Comparison of ENCODE assay signal across 14 mouse cellular contexts in genomic region chr4:149058298-149058697, GRCm38 (mm10). TPM values are rescaled to one million over a fixed set of nuclear protein-coding genes. Genes with fewer than 3 reads are reported as not detected.
DNase-seq lines count a peak whose midpoint lies in the region; ATAC-seq and TF ChIP-seq lines count a peak whose summit lies in the region.
"Had no signal": no experiment of that assay in that cellular context is flagged by ENCODE, and none has a peak within 500 bp of the region (broad histone marks: within the 10 kb centered on the region; RNA-seq: fewer than 3 reads in every experiment).

No protein-coding gene starts in this region.

- no peak overlapping the region for H3K27ac ChIP-seq in forebrain, embryonic 14.5 days (ENCODE audit: low read depth, low read length)
- no peak overlapping the region for H3K27ac ChIP-seq in forebrain, embryonic 16.5 days (ENCODE audit: low read length)
- 0 out of 2 replicates have a peak overlapping the region, but pooled peaks have one; percentile 16 for H3K27ac ChIP-seq in intestine, embryonic 14.5 days (ENCODE audit: low read depth)
- H3K27ac ChIP-seq in intestine, postnatal 0 days (ENCODE audit: low read depth, low read length): no peak overlapping the region
- peak overlapping the region; percentile 5 for H3K27ac ChIP-seq in ES-Bruce4 (ENCODE audit: insufficient read depth, low read length)
- H3K27ac ChIP-seq in limb, embryonic 10.5 days: 0 out of 2 replicates have a peak overlapping the region, but pooled peaks have one; percentile 54
- H3K27ac ChIP-seq: liver, embryonic 14.5 days had no signal

- H3K4me1 ChIP-seq in forebrain, embryonic 14.5 days (ENCODE audit: control insufficient read depth, insufficient read depth, low read length): peaks cover 21% of the 10 kb centered on the region
- peaks cover 35% of the 10 kb centered on the region for H3K4me1 ChIP-seq in forebrain, embryonic 16.5 days (replicated peaks; ENCODE audit: control insufficient read depth, insufficient read depth, low read length)
- H3K4me1 ChIP-seq in intestine, embryonic 14.5 days (replicated peaks; ENCODE audit: control insufficient read depth, insufficient read depth, low read length): peaks cover 60% of the 10 kb centered on the region
- peaks cover 7% of the 10 kb centered on the region; the same call in 1 of the 2 replicates for H3K4me1 ChIP-seq in intestine, postnatal 0 days (replicated peaks; ENCODE audit: control insufficient read depth, insufficient read depth, low read length)
- H3K4me1 ChIP-seq in ES-Bruce4 (ENCODE audit: control insufficient read depth, insufficient read depth, low read length): peaks cover 17% of the 10 kb centered on the region
- peaks cover 81% of the 10 kb centered on the region for H3K4me1 ChIP-seq in limb, embryonic 10.5 days

- H3K9me3 ChIP-seq in forebrain, embryonic 14.5 days (replicated peaks; ENCODE audit: control insufficient read depth, low read length): no peaks in the 10 kb centered on the region
- H3K9me3 ChIP-seq in forebrain, embryonic 16.5 days (ENCODE audit: control insufficient read depth, low read length): no peaks in the 10 kb centered on the region
- H3K9me3 ChIP-seq in intestine, embryonic 14.5 days (ENCODE audit: control insufficient read depth, low read length): no peaks in the 10 kb centered on the region
- H3K9me3 ChIP-seq in intestine, postnatal 0 days (ENCODE audit: control insufficient read depth): no peaks in the 10 kb centered on the region
- no peaks in the 10 kb centered on the region for H3K9me3 ChIP-seq in ES-Bruce4 (replicated peaks; ENCODE audit: control insufficient read depth, insufficient read depth, low read length, poor library complexity, severe bottlenecking)
- no peaks in the 10 kb centered on the region for H3K9me3 ChIP-seq in limb, embryonic 10.5 days (replicated peaks)

- no peaks in the 10 kb centered on the region for H3K27me3 ChIP-seq in forebrain, embryonic 14.5 days (replicated peaks; ENCODE audit: control insufficient read depth, insufficient read depth, low read length)
- H3K27me3 ChIP-seq in forebrain, embryonic 16.5 days (replicated peaks; ENCODE audit: control insufficient read depth, insufficient read depth, low read length): no peaks in the 10 kb centered on the region
- no peaks in the 10 kb centered on the region for H3K27me3 ChIP-seq in intestine, embryonic 14.5 days (replicated peaks; ENCODE audit: control insufficient read depth, insufficient read depth, low read length)
- no peaks in the 10 kb centered on the region for H3K27me3 ChIP-seq in intestine, postnatal 0 days (replicated peaks; ENCODE audit: control insufficient read depth, insufficient read depth, low read length)
- H3K27me3 ChIP-seq in ES-Bruce4 (ENCODE audit: control insufficient read depth, insufficient read depth, low read length, poor library complexity, severe bottlenecking): no peaks in the 10 kb centered on the region
- no peaks in the 10 kb centered on the region for H3K27me3 ChIP-seq in limb, embryonic 10.5 days (ENCODE audit: low read depth, poor library complexity, severe bottlenecking)

- H3K4me3 ChIP-seq in forebrain, embryonic 14.5 days (ENCODE audit: low read depth, low read length): no peak overlapping the region
- no peak overlapping the region for H3K4me3 ChIP-seq in forebrain, embryonic 16.5 days (replicated peaks; ENCODE audit: low read length)
- no peak overlapping the region for H3K4me3 ChIP-seq in intestine, embryonic 14.5 days (ENCODE audit: low read depth, low read length)
- no peak overlapping the region for H3K4me3 ChIP-seq in intestine, postnatal 0 days (ENCODE audit: low read depth, low read length)
- no peak overlapping the region for H3K4me3 ChIP-seq in ES-Bruce4 (ENCODE audit: low read depth, low read length)
- H3K4me3 ChIP-seq in limb, embryonic 10.5 days: no peak overlapping the region
- H3K4me3 ChIP-seq: erythroblast, embryonic 14.5 days had no signal

- no peak for DNase-seq in forebrain, embryonic 14.5 days (ENCODE audit: low spot score)
- no peak for DNase-seq in intestine, embryonic 14.5 days (ENCODE audit: low spot score)
- DNase-seq in limb, embryonic 10.5 days (ENCODE audit: low spot score): no peak
- DNase-seq in adipocyte (ENCODE audit: low spot score): no peak
- DNase-seq in gastrocnemius, postnatal 4 days (ENCODE audit: low spot score in 2 of 2): no peak
- DNase-seq: cerebellum, postnatal 14 days; gastrocnemius, postnatal 10 days; spleen, adult 18-20 months; thymus, postnatal 14 days had no signal

- no peak overlapping the region for H3K4me2 ChIP-seq in forebrain, embryonic 14.5 days (ENCODE audit: low read length)
- H3K4me2 ChIP-seq in forebrain, embryonic 16.5 days (ENCODE audit: low read length): no peak overlapping the region
- H3K4me2 ChIP-seq in intestine, embryonic 14.5 days (ENCODE audit: low read length): no peak overlapping the region
- H3K4me2 ChIP-seq in intestine, postnatal 0 days (replicated peaks; ENCODE audit: low read depth): no peak overlapping the region

- TF ChIP-seq CTCF in intestine, postnatal 0 days (IDR thresholded peaks at IDR 0.05; ENCODE audit: low read depth): no peak
- no peak for TF ChIP-seq CTCF in ES-Bruce4 (IDR thresholded peaks at IDR 0.05; ENCODE audit: low read depth, low read length)

- no peaks in the 10 kb centered on the region for H3K36me3 ChIP-seq in forebrain, embryonic 14.5 days (ENCODE audit: control insufficient read depth, insufficient read depth, low read length)
- H3K36me3 ChIP-seq in forebrain, embryonic 16.5 days (ENCODE audit: control insufficient read depth, insufficient read depth): no peaks in the 10 kb centered on the region
- H3K36me3 ChIP-seq in intestine, embryonic 14.5 days (ENCODE audit: control insufficient read depth, insufficient read depth, low read length): no peaks in the 10 kb centered on the region; the same call in 1 of the 2 replicates
- no peaks in the 10 kb centered on the region for H3K36me3 ChIP-seq in intestine, postnatal 0 days (ENCODE audit: control insufficient read depth, insufficient read depth)
- H3K36me3 ChIP-seq in ES-Bruce4 (ENCODE audit: control insufficient read depth, insufficient read depth, low read length, poor library complexity, severe bottlenecking): no peaks in the 10 kb centered on the region
- H3K36me3 ChIP-seq in limb, embryonic 10.5 days: 0 out of 2 replicates have a peak, but pooled peaks cover 6% of the 10 kb centered on the region

- no peak overlapping the region; the same call in 1 of the 2 replicates for H3K9ac ChIP-seq in forebrain, embryonic 14.5 days (ENCODE audit: low read length)
- no peak overlapping the region for H3K9ac ChIP-seq in forebrain, embryonic 16.5 days (replicated peaks; ENCODE audit: low read depth, low read length)
- no peak overlapping the region for H3K9ac ChIP-seq in intestine, embryonic 14.5 days (ENCODE audit: low read length)
- H3K9ac ChIP-seq in intestine, postnatal 0 days (ENCODE audit: low read depth, low read length): no peak overlapping the region
- no peak overlapping the region for H3K9ac ChIP-seq in ES-Bruce4 (ENCODE audit: low read depth, poor library complexity, severe bottlenecking)
- H3K9ac ChIP-seq: liver, embryonic 14.5 days had no signal

- TF ChIP-seq EP300 in ES-Bruce4 (IDR thresholded peaks at IDR 0.05; ENCODE audit: insufficient read depth, low read depth, low read length): peak; percentile 59

- TF ChIP-seq POLR2A in ES-Bruce4 (IDR thresholded peaks at IDR 0.05; ENCODE audit: insufficient read depth, low read length): no peak

- 32% methylated on average over 7 of the region's 7 CpGs for WGBS in forebrain, embryonic 14.5 days
- WGBS in forebrain, embryonic 16.5 days: 26% methylated on average over 7 of the region's 7 CpGs
- WGBS in intestine, embryonic 14.5 days: 60% methylated on average over 7 of the region's 7 CpGs
- 73% methylated on average over 7 of the region's 7 CpGs for WGBS in intestine, postnatal 0 days
- 39% methylated on average over 7 of the region's 7 CpGs for WGBS in limb, embryonic 10.5 days

- ATAC-seq in forebrain, embryonic 14.5 days: peak; percentile 16; the same call in 1 of the 2 replicates
- ATAC-seq in forebrain, embryonic 16.5 days: no peak
- no peak for ATAC-seq in intestine, embryonic 14.5 days (replicated peaks; ENCODE audit: low FRiP score, low TSS enrichment, low read depth)
- no peak for ATAC-seq in intestine, postnatal 0 days

RNA-seq across cellular contexts. Expression of gene Pex14, which starts 41.4 kb away (rescaled TPM):
- 30.7 and 43.1 TPM in 2 replicates for polyA plus RNA-seq in forebrain, embryonic 14.5 days (2014; fragmentation: Nextera tagmentation; extraction: Ambion mirVana)
- 53.7 and 56.9 TPM in 2 replicates for polyA plus RNA-seq in forebrain, embryonic 16.5 days (2015; fragmentation: Nextera tagmentation; extraction: Ambion mirVana)
- polyA plus RNA-seq in intestine, embryonic 14.5 days (2014; fragmentation: Nextera tagmentation; extraction: Ambion mirVana): 43.9 and 46.0 TPM in 2 replicates
- 48.9 and 56.0 TPM in 2 replicates for polyA plus RNA-seq in intestine, postnatal 0 days (2015; fragmentation: Nextera tagmentation; extraction: Ambion mirVana)
- polyA plus RNA-seq in ES-Bruce4 (2011; ENCODE audit: insufficient read depth, insufficient read length, low read depth, missing spikeins): 31.2 and 32.4 TPM in 2 replicates
- polyA plus RNA-seq in limb, embryonic 10.5 days (2016; fragmentation: Nextera tagmentation; extraction: Ambion mirVana): 65.0 and 66.1 TPM in 2 replicates
- total RNA-seq in gastrocnemius, postnatal 4 days (2021): 10 to 100 TPM; 29.0 to 30.3 TPM

RNA-seq across cellular contexts. Expression of gene Dffa, which starts 45.6 kb away (rescaled TPM):
- polyA plus RNA-seq in forebrain, embryonic 14.5 days (2014; fragmentation: Nextera tagmentation; extraction: Ambion mirVana): 17.8 and 20.6 TPM in 2 replicates
- 24.0 and 26.3 TPM in 2 replicates for polyA plus RNA-seq in forebrain, embryonic 16.5 days (2015; fragmentation: Nextera tagmentation; extraction: Ambion mirVana)
- polyA plus RNA-seq in intestine, embryonic 14.5 days (2014; fragmentation: Nextera tagmentation; extraction: Ambion mirVana): 37.4 and 39.8 TPM in 2 replicates
- 26.9 and 28.2 TPM in 2 replicates for polyA plus RNA-seq in intestine, postnatal 0 days (2015; fragmentation: Nextera tagmentation; extraction: Ambion mirVana)
- 15.5 and 15.8 TPM in 2 replicates for polyA plus RNA-seq in ES-Bruce4 (2011; ENCODE audit: insufficient read depth, insufficient read length, low read depth, missing spikeins)
- polyA plus RNA-seq in limb, embryonic 10.5 days (2016; fragmentation: Nextera tagmentation; extraction: Ambion mirVana): 30.6 and 33.8 TPM in 2 replicates
- total RNA-seq in gastrocnemius, postnatal 4 days (2021): 10 to 100 TPM; 33.0 TPM

Comparison
In these comparisons a context has a peak if more than half of its experiments do, and no peak if none do; other contexts are left out.
1. H3K27ac ChIP-seq: peak in intestine, embryonic 14.5 days (single experiment), ES-Bruce4 (single experiment) and limb, embryonic 10.5 days (single experiment); none in forebrain, embryonic 14.5 days (single experiment), forebrain, embryonic 16.5 days (single experiment) and intestine, postnatal 0 days (single experiment).